Mouse (Mus musculus) gastrocnemius, postnatal 10 days (tissue): ENCODE results near the gene Dis3l2. TPM values are rescaled to one million over a fixed set of nuclear protein-coding genes. Genes with fewer than 3 reads are reported as not detected.

Source experiments
- DNase-seq: peaks from one replicate; pipeline ENCODE4 v3.0.0; 2021; ENCODE audit warnings: mixed read lengths
- total RNA-seq, 2 experiments: library from RNA; stranded (reverse); gene quantifications; 2 replicates each; pipeline ENCODE4 v1.2.3; 2021

Gene Dis3l2
- total RNA-seq, 2 experiments from 2014 or later = 14.5 to 16.9 TPM

- DNase-seq = no peak
Measured at GRCm38 (mm10) chr1:86916355-86916984, 212.9 kb downstream of the Dis3l2 start.

- DNase-seq = no peak
Measured at GRCm38 (mm10) chr1:86925776-86926175, 222.2 kb downstream of the Dis3l2 start.

DNA sequence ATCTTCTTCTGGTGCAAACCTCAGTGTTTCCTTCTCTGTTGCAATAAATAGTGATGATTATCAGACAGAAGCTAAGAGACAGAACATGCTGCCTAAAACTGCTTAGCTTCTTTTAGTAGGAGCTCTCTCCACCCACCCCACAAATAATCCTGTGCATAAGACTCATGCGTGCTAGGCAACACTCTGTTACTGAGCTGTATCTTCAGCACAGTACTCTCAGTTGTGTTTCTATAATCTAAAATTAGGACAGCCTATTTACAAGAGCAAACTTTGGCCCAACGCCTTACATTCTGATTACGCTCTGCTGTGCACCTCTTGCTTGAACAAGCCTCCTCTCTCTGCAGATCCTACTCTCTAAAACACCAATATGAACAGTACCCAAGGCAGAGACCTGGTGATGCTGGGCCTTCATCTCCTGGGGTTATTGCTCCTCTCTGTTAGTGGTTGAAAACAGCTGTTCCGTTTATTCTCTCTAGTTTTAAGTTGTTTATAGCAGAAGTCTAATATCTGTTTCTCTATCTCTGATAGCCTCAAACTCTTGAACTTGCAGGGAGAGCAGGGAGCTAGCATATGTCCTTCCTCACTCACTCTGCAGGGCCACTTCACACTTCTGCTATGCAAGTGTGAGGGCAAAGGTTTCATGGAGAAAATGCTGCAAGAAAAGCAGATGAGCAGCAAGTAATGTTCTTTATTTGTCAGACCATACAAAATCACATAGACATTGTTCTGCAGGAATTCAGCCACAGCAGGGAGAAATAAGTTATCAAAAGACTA lies 228.2 kb downstream of the Dis3l2 start:
- DNase-seq = no peak

DNA sequence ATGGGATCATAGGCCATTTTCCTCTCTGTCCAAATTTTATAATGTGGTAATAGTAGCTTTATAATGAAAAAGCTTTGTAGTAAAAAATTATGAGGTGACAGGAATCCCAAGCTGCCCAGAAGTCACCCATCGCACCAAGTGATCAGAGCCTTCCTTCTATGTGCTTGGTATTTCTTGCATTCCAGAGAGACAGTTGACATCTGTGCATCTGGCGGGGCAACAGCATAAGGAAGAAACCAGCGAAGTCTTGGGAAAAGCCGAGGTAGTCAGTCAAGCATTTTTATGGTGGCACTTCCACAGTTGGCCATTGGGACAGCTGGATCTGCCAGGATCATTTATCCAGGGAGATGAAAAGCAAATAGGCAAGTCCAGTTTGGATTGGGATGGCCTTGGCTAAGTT lies 229.2 kb downstream of the Dis3l2 start:
- DNase-seq = no peak

DNA sequence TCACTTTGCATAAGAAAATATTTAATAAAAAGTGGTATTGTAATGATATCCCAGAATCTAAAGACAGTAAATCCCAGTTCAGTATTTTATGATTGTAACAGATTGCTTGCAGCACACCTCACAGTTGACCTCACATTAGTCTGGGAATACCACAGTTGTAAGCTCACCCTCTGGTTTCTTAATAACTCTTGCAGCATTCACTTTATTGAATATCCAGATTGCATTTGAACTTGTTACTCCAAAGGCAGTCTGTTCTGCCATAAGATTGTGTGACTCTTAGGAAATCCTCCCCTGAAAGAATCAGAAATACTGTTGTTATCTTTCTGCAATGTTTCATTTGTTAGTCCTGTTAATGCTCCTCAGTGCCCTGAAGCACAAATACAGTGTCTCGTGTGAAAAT lies 230.0 kb downstream of the Dis3l2 start:
- no peak for DNase-seq

GRCm38 (mm10) chr1:86951501-86952205 lies 248.0 kb downstream of the Dis3l2 start:
- no peak for DNase-seq

DNA sequence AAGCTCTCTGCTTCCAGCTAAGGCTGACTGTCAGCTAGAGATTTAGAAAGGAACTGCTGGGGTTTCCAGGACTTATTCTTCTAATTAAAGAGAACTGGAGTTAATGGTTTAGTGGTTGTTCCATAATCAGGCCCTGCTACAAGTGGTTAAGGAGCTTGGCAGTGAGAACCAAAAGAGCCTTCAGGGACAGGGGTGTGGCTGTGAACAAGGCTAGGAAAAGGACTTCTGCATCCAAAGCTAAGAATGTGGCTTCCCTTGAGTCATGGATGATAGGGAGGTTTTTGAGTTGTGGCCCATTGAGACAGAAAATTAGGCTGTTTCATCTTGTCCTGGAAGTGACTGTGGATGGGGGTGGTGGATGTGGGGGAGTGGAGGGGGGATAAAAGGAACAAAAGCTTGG lies 252.2 kb downstream of the Dis3l2 start:
- DNase-seq = no peak

DNA sequence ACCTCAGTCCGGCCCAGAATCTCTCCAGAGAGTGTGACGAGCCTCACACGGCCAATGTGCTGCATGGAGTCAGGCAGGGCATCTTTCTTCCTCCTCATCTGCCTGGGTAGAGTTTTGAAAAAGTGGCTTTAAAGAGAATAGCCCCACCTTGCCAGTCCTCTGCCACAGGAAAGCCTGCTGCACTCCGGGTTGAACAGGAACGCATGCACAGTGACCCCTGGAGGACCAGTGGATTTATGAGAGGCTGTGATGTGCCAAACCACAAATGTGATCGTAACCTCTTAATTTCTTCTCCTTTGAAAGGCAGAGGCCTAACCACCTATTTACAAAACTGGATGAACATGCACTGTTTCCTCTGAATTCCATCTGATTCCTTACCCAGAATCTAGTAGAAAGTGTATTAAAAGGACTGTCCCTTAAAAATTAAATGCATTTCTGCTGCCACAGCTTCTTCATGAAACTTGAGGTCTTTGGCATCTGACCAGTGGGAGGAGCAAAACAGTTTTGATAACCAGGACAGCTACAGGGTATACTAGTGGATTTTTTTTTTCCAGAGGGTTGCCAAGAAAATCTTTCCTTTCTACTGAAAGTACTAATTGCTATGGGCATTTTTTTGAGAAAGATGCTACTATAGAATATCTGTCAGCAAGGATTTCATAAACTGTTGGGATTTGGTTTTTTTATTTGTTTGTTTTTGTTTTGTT lies 264.8 kb downstream of the Dis3l2 start:
- peak; percentile 34 for DNase-seq

GRCm38 (mm10) chr1:86969173-86969725 lies 265.6 kb downstream of the Dis3l2 start:
- DNase-seq = no peak

GRCm38 (mm10) chr1:86972693-86973092 lies 269.1 kb downstream of the Dis3l2 start:
- no peak for DNase-seq

DNA sequence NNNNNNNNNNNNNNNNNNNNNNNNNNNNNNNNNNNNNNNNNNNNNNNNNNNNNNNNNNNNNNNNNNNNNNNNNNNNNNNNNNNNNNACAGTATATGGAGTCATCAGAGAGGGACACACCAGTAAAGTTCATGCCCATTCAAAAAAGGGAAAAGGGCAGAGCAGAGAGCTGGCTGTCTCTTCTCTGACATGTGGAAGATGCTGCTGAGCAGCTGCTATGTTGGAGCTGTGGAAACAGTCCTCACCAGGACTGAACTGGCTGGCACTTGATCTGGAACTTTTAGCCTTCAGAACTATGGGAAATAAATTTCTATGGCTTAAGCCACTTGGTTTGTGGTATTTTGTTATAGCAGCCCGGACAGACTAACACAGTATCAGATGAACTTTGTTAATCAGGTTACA lies 273.4 kb downstream of the Dis3l2 start:
- no peak for DNase-seq

DNA sequence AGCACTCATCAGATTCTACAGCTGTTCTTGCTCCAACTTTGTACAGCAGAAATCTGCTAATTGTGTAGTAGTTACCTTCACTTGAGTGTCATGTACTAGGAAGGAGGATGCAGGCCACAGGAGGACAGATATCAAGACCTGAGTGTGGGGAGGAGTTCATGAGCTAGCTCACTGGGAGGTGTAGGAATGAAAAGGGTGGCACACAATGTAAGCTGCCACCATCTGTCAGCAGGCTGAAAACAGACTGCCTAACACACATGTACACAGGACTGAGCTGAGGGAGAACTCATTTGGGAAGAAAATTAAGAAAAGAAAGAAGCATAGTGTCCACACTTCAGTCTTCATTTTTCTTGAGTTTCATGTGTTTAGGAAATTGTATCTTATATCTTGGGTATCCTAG lies 282.8 kb downstream of the Dis3l2 start:
- DNase-seq = no peak

GRCm38 (mm10) chr1:86992849-86993248 lies 289.2 kb downstream of the Dis3l2 start:
- DNase-seq = no peak

GRCm38 (mm10) chr1:86994023-86994422 lies 290.4 kb downstream of the Dis3l2 start:
- DNase-seq = no peak

DNA sequence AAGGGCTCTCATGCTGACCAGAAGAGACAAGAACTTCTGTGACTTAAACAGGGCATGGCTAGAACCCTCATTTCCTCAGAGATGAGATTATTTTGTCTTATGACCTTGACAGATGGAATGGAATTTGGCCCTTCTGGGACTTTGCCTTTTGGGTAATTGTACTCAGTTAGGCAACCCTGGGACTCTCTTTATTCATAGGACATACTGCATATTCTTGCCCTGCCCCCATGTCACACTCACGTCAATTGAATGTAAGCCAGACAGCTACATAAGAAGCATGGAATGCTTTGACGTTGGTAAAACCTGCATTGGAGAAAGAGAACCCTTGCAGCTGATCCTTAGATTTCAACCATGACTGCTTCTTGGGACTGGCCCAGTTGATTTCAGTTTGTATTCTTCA lies 294.4 kb downstream of the Dis3l2 start:
- no peak for DNase-seq

DNA sequence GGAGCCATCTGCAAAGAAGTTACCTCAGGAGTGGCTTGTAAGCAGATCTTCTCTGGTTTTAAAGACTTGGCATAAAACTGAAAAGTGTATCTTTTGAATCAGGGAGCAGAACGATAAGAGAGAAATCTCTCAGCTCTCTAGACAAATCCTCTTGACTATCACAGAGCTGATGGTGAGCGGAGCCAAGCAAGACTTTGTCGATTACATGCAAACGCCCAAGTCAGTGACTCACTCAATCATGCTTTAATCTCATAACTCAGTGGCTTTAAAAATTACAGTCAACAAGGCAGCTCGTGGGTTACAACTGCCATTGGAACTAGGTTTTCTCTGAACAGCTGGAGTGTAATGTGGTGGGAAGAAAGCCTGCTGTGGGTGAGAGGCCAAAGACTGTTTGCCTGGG lies 297.8 kb downstream of the Dis3l2 start:
- DNase-seq = no peak

DNA sequence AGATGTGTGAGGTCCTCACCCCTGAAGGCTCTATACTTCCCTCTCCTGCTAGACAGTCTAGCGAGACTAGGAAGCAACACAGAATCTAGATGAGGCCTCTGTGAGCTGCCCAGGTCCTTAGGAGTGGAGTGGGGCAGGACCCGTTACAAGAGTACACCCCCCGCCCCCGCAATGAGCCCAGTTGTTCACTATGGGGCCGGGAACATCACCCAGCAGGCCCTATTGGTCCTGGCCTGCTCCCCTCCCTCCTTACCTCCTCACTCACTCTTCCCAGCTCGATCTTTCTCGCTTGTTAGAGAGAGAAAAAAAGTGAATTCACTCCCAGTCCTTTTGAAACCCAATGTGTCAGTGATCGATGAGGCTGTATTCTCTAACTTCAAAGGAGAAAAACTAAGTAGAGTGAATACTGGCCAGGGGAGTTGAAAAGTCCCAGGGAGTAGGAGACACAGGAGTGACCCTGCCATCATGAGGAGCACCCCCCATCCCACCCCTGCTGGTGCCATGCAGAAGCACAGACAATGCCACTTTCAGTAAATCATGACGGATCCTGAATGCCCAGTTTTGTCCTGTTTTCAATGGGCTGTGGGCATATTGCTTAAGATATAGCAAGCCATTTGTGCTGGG lies 299.0 kb downstream of the Dis3l2 start:
- DNase-seq = no peak

GRCm38 (mm10) chr1:87003169-87003552 lies 299.6 kb downstream of the Dis3l2 start:
- DNase-seq = no peak

- no peak for DNase-seq
Measured at GRCm38 (mm10) chr1:87006425-87006824, 302.8 kb downstream of the Dis3l2 start.

GRCm38 (mm10) chr1:87008211-87008610 lies 304.6 kb downstream of the Dis3l2 start:
- DNase-seq = no peak

DNA sequence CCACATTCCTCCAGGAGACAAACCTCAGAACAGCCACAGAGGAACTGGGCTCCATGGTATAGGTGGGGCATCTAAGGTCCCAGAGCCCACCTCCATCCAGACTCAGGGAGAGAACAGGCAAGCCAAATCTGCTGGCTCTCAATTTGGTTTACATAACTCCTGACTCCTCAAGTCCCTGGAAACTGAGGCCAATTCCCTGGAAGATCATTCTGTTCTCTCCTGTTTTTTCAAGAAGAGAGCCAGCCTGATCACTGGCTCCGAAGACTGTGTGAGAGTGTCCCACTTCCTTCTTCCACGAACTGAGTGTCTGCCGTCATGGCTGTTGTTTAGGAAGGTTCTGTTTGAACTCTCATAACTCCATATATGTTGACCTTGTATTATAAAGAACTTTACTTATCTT lies 305.5 kb downstream of the Dis3l2 start:
- DNase-seq = no peak
